Mouse (Mus musculus) liver, embryonic 14.5 days (tissue): ENCODE measurements around the gene Asnsd1. TPM values are rescaled to one million over a fixed set of nuclear protein-coding genes. Genes with fewer than 3 reads are reported as not detected.
A peak's percentile ranks its signal among the peaks of the same experiment; 100 is the strongest.
"Not testable (repeated sequence)": the region's sequence is repeated elsewhere in the genome, so short reads cannot be mapped to it uniquely, and the experiment has no call there.

Source experiments
- ATAC-seq: fragments of 200-750 bp; cut with Nextera tagmentation; 2 replicates; pipeline ENCODE4 v1.8.0; 2017; ENCODE audit warnings: moderate number of reproducible peaks, mild to moderate bottlenecking, moderate library complexity; ENCODE audit not compliant: insufficient read depth
- DNase-seq, 3 experiments: peaks; one replicate each; pipeline ENCODE4 v3.0.0-alpha.2; 2012 to 2013; ENCODE audit warnings: low read depth in 3 of 3, low spot score in 3 of 3
- H3K27ac ChIP-seq: fragments of 300-500 bp; sonication (generic); 2 replicates; pipeline ENCODE4 v1.5.1; 2014; ENCODE audit warnings: moderate library complexity, mild to moderate bottlenecking, control low read depth, inconsistent platforms
- H3K27me3 ChIP-seq: fragments of 300-500 bp; sonication (generic); 2 replicates; pipeline ENCODE4 v1.6.1; 2014; ENCODE audit warnings: mild to moderate bottlenecking, low read length, moderate library complexity; ENCODE audit not compliant: control insufficient read depth, insufficient read depth
- H3K36me3 ChIP-seq: fragments of 300-500 bp; sonication (generic); replicated peaks from 2 replicates; pipeline ENCODE4 v1.6.1; 2014; ENCODE audit warnings: low read depth; ENCODE audit not compliant: control insufficient read depth, insufficient read depth
- H3K4me1 ChIP-seq, 2 experiments: fragments of 200-500 bp in 1 of 2; fragments of 300-500 bp in 1 of 2; sonication (generic) in 1 of 2; replicated peaks; 2 replicates each; pipeline ENCODE4 v1.6.1; 2012 to 2014; ENCODE audit warnings: antibody characterized with exemption in 1 of 2, inconsistent platforms in 1 of 2, low read length in 1 of 2; ENCODE audit not compliant: control insufficient read depth in 2 of 2, insufficient read depth in 2 of 2
- H3K4me2 ChIP-seq: fragments of 300-500 bp; sonication (generic); 2 replicates; pipeline ENCODE4 v1.6.1; 2014; ENCODE audit warnings: low read depth, mild to moderate bottlenecking, control low read depth, moderate library complexity
- H3K4me3 ChIP-seq, 2 experiments: fragments of 200-500 bp in 1 of 2; fragments of 300-500 bp in 1 of 2; sonication (generic) in 1 of 2; 2 replicates each; pipeline ENCODE4 v1.5.1; 2012 to 2014; ENCODE audit warnings: low read depth in 2 of 2, low read length in 2 of 2, mild to moderate bottlenecking in 2 of 2, control low read depth in 1 of 2, inconsistent platforms in 1 of 2, moderate library complexity in 1 of 2; ENCODE audit not compliant: insufficient read depth in 1 of 2
- H3K9ac ChIP-seq: fragments of 300-500 bp; sonication (generic); replicated peaks from 2 replicates; pipeline ENCODE4 v1.6.1; 2014; ENCODE audit warnings: mild to moderate bottlenecking, control low read depth, moderate library complexity
- H3K9me3 ChIP-seq: fragments of 300-500 bp; sonication (generic); 2 replicates; pipeline ENCODE4 v1.6.1; 2016; ENCODE audit warnings: low read length, mixed read lengths; ENCODE audit not compliant: control insufficient read depth
- CTCF ChIP-seq: IDR thresholded peaks from 2 replicates; pipeline ENCODE4 v1.5.1; 2016; ENCODE audit warnings: antibody characterized with exemption, low read depth, control low read depth
- EP300 ChIP-seq: IDR thresholded peaks from 2 replicates; pipeline ENCODE4 v1.6.1; 2016; ENCODE audit warnings: antibody characterized with exemption, low read depth
- WGBS: fragments of 180-500 bp; shearing (Covaris S2); extraction: QIAGEN DNeasy Blood & Tissue Kit; methylation state at CpG from one replicate; pipeline ENCODE4 v1.1.7; 2014; ENCODE audit not compliant: insufficient replicate concordance; 5-methylcytosine and 5-hydroxymethylcytosine counted together
- polyA plus RNA-seq, 2 experiments: library from polyadenylated mRNA; depleted of rRNA in 1 of 2; stranded (reverse) in 1 of 2; unstranded in 1 of 2; fragments of >200 nt; fragmentation: Nextera tagmentation in 1 of 2; extraction: Ambion mirVana in 1 of 2; gene quantifications; 2 replicates each; pipeline versions ENCODE4 v1.2.1 to v1.2.3; 2012 to 2014

The Asnsd1 gene
- polyA plus RNA-seq, 2 experiments, result 20.9 to 59.0 TPM

GRCm38 (mm10) chr1:53333527-53333926 is 19.0 kb downstream of the Asnsd1 start:
- H3K36me3 ChIP-seq, DNase-seq, H3K4me3 ChIP-seq, H3K9me3 ChIP-seq, H3K27me3 ChIP-seq, H3K4me2 ChIP-seq, H3K9ac ChIP-seq, H3K27ac ChIP-seq: not testable (repeated sequence)
- 26% methylated on average over 5 of the region's 5 CpGs for WGBS
- peaks cover 11 to 16% of the 10 kb centered on the region in 2 experiments for H3K4me1 ChIP-seq
- ATAC-seq, result peak; percentile 37; the same call in 1 of the 2 replicates
- peak; percentile 51 for TF ChIP-seq EP300

- 75% methylated on average over 5 of the region's 5 CpGs for WGBS
- Histone ChIP-seq H3K27me3 (no peaks in the 10 kb centered on the region), H3K4me1 (peaks cover 6 to 8% of the 10 kb centered on the region in 2 experiments; a peak in 3 of 4 replicates), H3K9me3 (no peaks in the 10 kb centered on the region), H3K9ac (no peak overlapping the region), H3K4me3 (no peak overlapping the region), H3K36me3 (peaks cover 3% of the 10 kb centered on the region), H3K4me2 (no peak overlapping the region), H3K27ac (no peak overlapping the region)
- DNase-seq (no peak), ATAC-seq (no peak)
- TF ChIP-seq CTCF, result no peak
Measured at GRCm38 (mm10) chr1:53324827-53325494, 27.6 kb downstream of the Asnsd1 start.

- H3K4me2 ChIP-seq, result no peak overlapping the region
- H3K4me1 ChIP-seq, result peaks cover 6 to 8% of the 10 kb centered on the region in 2 experiments; a peak in 3 of 4 replicates
- no peak overlapping the region for H3K4me3 ChIP-seq
- no peak for TF ChIP-seq EP300
- TF ChIP-seq CTCF, result no peak
- no peaks in the 10 kb centered on the region for H3K9me3 ChIP-seq
- no peak for ATAC-seq
- peaks cover 3% of the 10 kb centered on the region for H3K36me3 ChIP-seq
- no peak overlapping the region for H3K27ac ChIP-seq
- no peaks in the 10 kb centered on the region for H3K27me3 ChIP-seq
- WGBS, result 79% methylated on average over 1 of the region's 1 CpGs
- DNase-seq, result no peak
- H3K9ac ChIP-seq, result no peak overlapping the region
Measured at GRCm38 (mm10) chr1:53324277-53324676, 28.3 kb downstream of the Asnsd1 start.

GRCm38 (mm10) chr1:53323254-53323653 is 29.3 kb downstream of the Asnsd1 start:
- ATAC-seq, result no peak
- WGBS, result 85% methylated on average over 5 of the region's 5 CpGs

GRCm38 (mm10) chr1:53321662-53322344 is 30.7 kb downstream of the Asnsd1 start:
- Histone ChIP-seq H3K4me2 (no peak overlapping the region), H3K4me1 (peaks cover 6 to 8% of the 10 kb centered on the region in 2 experiments; a peak in 3 of 4 replicates), H3K36me3 (peaks cover 10% of the 10 kb centered on the region), H3K9ac (no peak overlapping the region), H3K27ac (no peak overlapping the region), H3K9me3 (no peaks in the 10 kb centered on the region), H3K4me3 (no peak overlapping the region), H3K27me3 (no peaks in the 10 kb centered on the region)
- WGBS, result 70% methylated on average over 4 of the region's 4 CpGs
- TF ChIP-seq EP300 (peak; percentile 41; the same call in 1 of the 2 replicates), CTCF (no peak)
- DNase-seq (no peak), ATAC-seq (peak; percentile 53)

More at GRCm38 (mm10) chr1:53323254-53323653, 29.3 kb downstream of the Asnsd1 start:
- H3K4me1 ChIP-seq, result peaks cover 6 to 8% of the 10 kb centered on the region in 2 experiments; a peak in 3 of 4 replicates
- no peak overlapping the region for H3K27ac ChIP-seq
- H3K9ac ChIP-seq, result no peak overlapping the region
- no peak for DNase-seq
- H3K27me3 ChIP-seq, result no peaks in the 10 kb centered on the region
- H3K4me2 ChIP-seq, result no peak overlapping the region
- peaks cover 6% of the 10 kb centered on the region for H3K36me3 ChIP-seq
- no peak for TF ChIP-seq EP300
- TF ChIP-seq CTCF, result no peak
- H3K4me3 ChIP-seq, result no peak overlapping the region
- no peaks in the 10 kb centered on the region for H3K9me3 ChIP-seq
